Mouse (Mus musculus) liver, postnatal 0 days (tissue): ENCODE measurements at regions not wholly inside any gene's neighbourhood (a gene's known extent, or its start where the extent isn't known, plus 50 kb on each side); places are given as distances from the start of the nearest gene placed in this dataset.

Experiments
- ATAC-seq: fragments of 200-750 bp; cut with Nextera tagmentation; 2 replicates; pipeline ENCODE4 v1.8.0; 2017; ENCODE audit warnings: mild to moderate bottlenecking, moderate library complexity
- DNase-seq: peaks from one replicate; pipeline ENCODE4 v3.0.0-alpha.2; 2016
- H3K27ac ChIP-seq: fragments of 300-500 bp; sonication (generic); 2 replicates; pipeline ENCODE4 v1.5.1; 2014; ENCODE audit warnings: antibody characterized with exemption, moderate library complexity, mild to moderate bottlenecking, low read depth
- H3K27me3 ChIP-seq: fragments of 300-500 bp; sonication (generic); 2 replicates; pipeline ENCODE4 v1.6.1; 2014; ENCODE audit warnings: low read length, control low read depth, mixed read lengths; ENCODE audit not compliant: insufficient read depth
- H3K36me3 ChIP-seq: fragments of 300-500 bp; sonication (generic); replicated peaks from 2 replicates; pipeline ENCODE4 v1.6.1; 2014; ENCODE audit warnings: mild to moderate bottlenecking, control low read depth, low read length, moderate library complexity, mixed read lengths; ENCODE audit not compliant: insufficient read depth
- H3K4me1 ChIP-seq: fragments of 300-500 bp; sonication (generic); 2 replicates; pipeline ENCODE4 v1.6.1; 2014; ENCODE audit warnings: antibody characterized with exemption, mild to moderate bottlenecking, control low read depth; ENCODE audit not compliant: insufficient read depth
- H3K4me2 ChIP-seq: fragments of 300-500 bp; sonication (generic); 2 replicates; pipeline ENCODE4 v1.6.1; 2014; ENCODE audit warnings: low read depth, mild to moderate bottlenecking, low read length, moderate library complexity, mixed read lengths
- H3K4me3 ChIP-seq: fragments of 300-500 bp; sonication (generic); 2 replicates; pipeline ENCODE4 v1.5.1; 2014; ENCODE audit warnings: low read depth, low read length
- H3K9ac ChIP-seq: fragments of 300-500 bp; sonication (generic); replicated peaks from 2 replicates; pipeline ENCODE4 v1.6.1; 2014; ENCODE audit warnings: mild to moderate bottlenecking, moderate library complexity
- H3K9me3 ChIP-seq: fragments of 300-500 bp; sonication (generic); 2 replicates; pipeline ENCODE4 v1.6.1; 2016; ENCODE audit warnings: mild to moderate bottlenecking, control low read depth, low read length, mixed read lengths
- CTCF ChIP-seq: sonication (generic); IDR thresholded peaks from 2 replicates; pipeline ENCODE4 v1.5.1; 2016; ENCODE audit warnings: antibody characterized with exemption, low read depth
- EP300 ChIP-seq: IDR thresholded peaks from 2 replicates; pipeline ENCODE4 v1.6.1; 2016; ENCODE audit warnings: antibody characterized with exemption, low read depth, mild to moderate bottlenecking
- WGBS: fragments of 180-500 bp; shearing (Covaris S2); extraction: QIAGEN DNeasy Blood & Tissue Kit; methylation state at CpG from one replicate; pipeline ENCODE4 v1.1.7; 2014; ENCODE audit not compliant: insufficient replicate concordance; 5-methylcytosine and 5-hydroxymethylcytosine counted together

GRCm38 (mm10) chr15:88083911-88084310 is 516.2 kb upstream of the Zdhhc25 start:
- WGBS = 68% methylated on average over 5 of the region's 5 CpGs
- no peaks in the 10 kb centered on the region for H3K36me3 ChIP-seq
- DNase-seq (no peak), ATAC-seq (no peak)
- H3K4me1 ChIP-seq = no peaks in the 10 kb centered on the region
- no peak overlapping the region for H3K9ac ChIP-seq
- TF ChIP-seq CTCF (no peak), EP300 (no peak)
- H3K27ac ChIP-seq = no peak overlapping the region
- H3K9me3 ChIP-seq = no peaks in the 10 kb centered on the region
- no peak overlapping the region for H3K4me3 ChIP-seq
- no peaks in the 10 kb centered on the region for H3K27me3 ChIP-seq
- H3K4me2 ChIP-seq = no peak overlapping the region

GRCm38 (mm10) chr15:88085631-88086030 is 514.5 kb upstream of the Zdhhc25 start:
- no peak overlapping the region for H3K4me2 ChIP-seq
- H3K9ac ChIP-seq = no peak overlapping the region
- ATAC-seq (no peak), DNase-seq (no peak)
- H3K9me3 ChIP-seq = no peaks in the 10 kb centered on the region
- TF ChIP-seq CTCF (no peak), EP300 (no peak)
- no peaks in the 10 kb centered on the region for H3K36me3 ChIP-seq
- 35% methylated on average over 3 of the region's 3 CpGs for WGBS
- no peak overlapping the region for H3K27ac ChIP-seq
- no peaks in the 10 kb centered on the region for H3K4me1 ChIP-seq
- no peaks in the 10 kb centered on the region for H3K27me3 ChIP-seq
- no peak overlapping the region for H3K4me3 ChIP-seq

- H3K27ac ChIP-seq = no peak overlapping the region
- no peaks in the 10 kb centered on the region for H3K4me1 ChIP-seq
- H3K4me2 ChIP-seq = no peak overlapping the region
- H3K4me3 ChIP-seq = no peak overlapping the region
- 58% methylated on average over 4 of the region's 4 CpGs for WGBS
- no peak for ATAC-seq
- DNase-seq = no peak
- no peaks in the 10 kb centered on the region for H3K36me3 ChIP-seq
- no peaks in the 10 kb centered on the region for H3K27me3 ChIP-seq
- H3K9me3 ChIP-seq = peaks cover 4% of the 10 kb centered on the region; the same call in 1 of the 2 replicates
- H3K9ac ChIP-seq = no peak overlapping the region
- TF ChIP-seq EP300 (no peak), CTCF (no peak)
Measured at GRCm38 (mm10) chr15:88089486-88089885, 510.6 kb upstream of the Zdhhc25 start.

- WGBS = 69% methylated on average over 5 of the region's 5 CpGs
- TF ChIP-seq EP300 (no peak), CTCF (peak; percentile 50)
- ATAC-seq (no peak), DNase-seq (no peak)
- H3K27me3 ChIP-seq = no peaks in the 10 kb centered on the region
- peaks cover 4% of the 10 kb centered on the region; the same call in 1 of the 2 replicates for H3K9me3 ChIP-seq
- no peaks in the 10 kb centered on the region for H3K36me3 ChIP-seq
- H3K27ac ChIP-seq = no peak overlapping the region
- H3K9ac ChIP-seq = no peak overlapping the region
- no peak overlapping the region for H3K4me3 ChIP-seq
- H3K4me1 ChIP-seq = no peaks in the 10 kb centered on the region
- no peak overlapping the region for H3K4me2 ChIP-seq
Measured at GRCm38 (mm10) chr15:88091390-88091789, 508.7 kb upstream of the Zdhhc25 start.

GRCm38 (mm10) chr15:88120376-88120775 is 479.7 kb upstream of the Zdhhc25 start:
- H3K4me1 ChIP-seq = no peaks in the 10 kb centered on the region
- WGBS = 42% methylated on average over 5 of the region's 5 CpGs
- ATAC-seq (no peak), DNase-seq (no peak)
- no peak overlapping the region for H3K9ac ChIP-seq
- H3K27ac ChIP-seq = no peak overlapping the region
- TF ChIP-seq CTCF = no peak
- no peak for TF ChIP-seq EP300
- H3K4me2 ChIP-seq = no peak overlapping the region
- no peaks in the 10 kb centered on the region for H3K27me3 ChIP-seq
- no peak overlapping the region for H3K4me3 ChIP-seq
- no peaks in the 10 kb centered on the region for H3K9me3 ChIP-seq
- H3K36me3 ChIP-seq = no peaks in the 10 kb centered on the region

- ATAC-seq (no peak), DNase-seq (no peak)
- H3K36me3 ChIP-seq = no peaks in the 10 kb centered on the region
- H3K9me3 ChIP-seq = no peaks in the 10 kb centered on the region
- TF ChIP-seq CTCF (no peak), EP300 (no peak)
- no peak overlapping the region for H3K27ac ChIP-seq
- 84% methylated on average over 24 of the region's 24 CpGs for WGBS
- H3K4me2 ChIP-seq = no peak overlapping the region
- H3K4me1 ChIP-seq = no peaks in the 10 kb centered on the region
- no peak overlapping the region for H3K4me3 ChIP-seq
- H3K27me3 ChIP-seq = no peaks in the 10 kb centered on the region
- no peak overlapping the region for H3K9ac ChIP-seq
Measured at GRCm38 (mm10) chr15:88123907-88124523, 476.1 kb upstream of the Zdhhc25 start.

- TF ChIP-seq EP300 = no peak
- peak; percentile 45 for TF ChIP-seq CTCF
- H3K4me2 ChIP-seq = no peak overlapping the region
- 44% methylated on average over 7 of the region's 7 CpGs for WGBS
- no peaks in the 10 kb centered on the region for H3K27me3 ChIP-seq
- DNase-seq (peak; percentile 19), ATAC-seq (no peak)
- H3K27ac ChIP-seq = no peak overlapping the region
- H3K4me3 ChIP-seq = no peak overlapping the region
- no peaks in the 10 kb centered on the region for H3K36me3 ChIP-seq
- no peak overlapping the region for H3K9ac ChIP-seq
- no peaks in the 10 kb centered on the region for H3K9me3 ChIP-seq
- no peaks in the 10 kb centered on the region for H3K4me1 ChIP-seq
Measured at GRCm38 (mm10) chr15:88146118-88146517, 454.0 kb upstream of the Zdhhc25 start.
